Mouse (Mus musculus): ENCODE data around the gene Drd1.
A peak's percentile ranks its signal among the peaks of the same experiment; 100 is the strongest.

Drd1 gene

DNA sequence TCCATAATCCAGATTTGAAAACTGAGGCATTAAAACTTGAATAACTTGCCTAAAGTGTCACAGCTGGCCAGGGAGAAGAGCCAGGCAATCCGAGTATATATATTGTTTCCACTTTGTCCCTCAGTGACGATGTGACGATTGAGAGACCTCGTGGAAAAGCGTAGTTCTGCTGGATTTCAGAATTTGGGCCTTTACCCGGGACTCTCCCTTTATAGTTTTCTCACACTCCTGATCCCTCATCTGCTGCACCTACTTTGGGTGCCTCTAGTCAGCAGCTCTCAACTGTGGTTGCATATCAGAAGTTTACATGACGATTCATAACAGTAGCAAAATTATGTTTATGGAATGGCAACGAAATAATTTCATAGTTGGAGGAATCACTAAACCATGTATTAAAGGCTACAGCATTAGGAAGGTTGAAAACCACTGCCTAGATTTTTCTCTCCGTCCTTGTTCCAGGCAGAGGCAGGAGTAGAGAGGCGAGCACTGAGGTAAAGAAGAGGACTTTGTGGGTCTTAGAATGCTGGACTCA is 17.1 kb upstream of the Drd1 start:
- DNase-seq = peak; percentile 30

DNA sequence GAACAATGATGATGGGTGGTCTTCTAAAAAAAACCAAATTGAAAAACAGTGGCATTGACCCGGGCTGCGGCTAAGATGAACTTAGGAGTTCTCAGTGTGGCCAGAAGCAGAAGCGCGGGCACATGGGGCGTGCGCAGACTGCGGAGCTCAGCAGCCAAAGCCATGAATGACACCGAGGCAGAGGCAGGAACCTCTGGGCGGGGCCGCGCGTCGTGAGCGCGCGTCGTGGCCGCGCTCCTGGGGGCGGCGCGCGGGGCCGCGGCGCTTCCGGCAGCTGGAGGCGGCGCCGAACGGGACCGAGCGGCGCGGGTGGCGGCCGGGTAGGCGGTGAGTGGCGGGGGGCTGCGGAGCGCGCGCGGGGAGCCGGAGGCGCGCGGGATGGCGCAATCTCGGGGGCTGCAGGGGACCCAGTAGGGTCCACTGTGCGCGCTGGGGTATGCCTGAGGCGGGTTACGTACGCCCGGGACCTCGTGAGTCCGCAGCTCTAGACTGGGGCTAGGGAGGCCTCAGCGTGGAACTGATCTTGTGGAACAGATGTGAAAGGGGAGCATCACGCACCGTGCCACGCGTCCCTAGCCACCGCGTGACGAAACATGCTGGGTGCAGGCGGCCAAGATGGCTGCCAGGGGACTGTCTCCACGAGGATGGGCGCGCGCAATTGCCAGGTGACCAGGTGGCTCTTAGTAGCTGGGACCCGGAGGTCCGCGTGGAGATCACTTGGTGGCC is 16.3 kb upstream of the Drd1 start, which contains the start of gene Sfxn1:
TSS of gene Sfxn1 (plus strand) at position 264 of the 726 bp plus-strand sequence.
- DNase-seq = peak; percentile 83

DNA sequence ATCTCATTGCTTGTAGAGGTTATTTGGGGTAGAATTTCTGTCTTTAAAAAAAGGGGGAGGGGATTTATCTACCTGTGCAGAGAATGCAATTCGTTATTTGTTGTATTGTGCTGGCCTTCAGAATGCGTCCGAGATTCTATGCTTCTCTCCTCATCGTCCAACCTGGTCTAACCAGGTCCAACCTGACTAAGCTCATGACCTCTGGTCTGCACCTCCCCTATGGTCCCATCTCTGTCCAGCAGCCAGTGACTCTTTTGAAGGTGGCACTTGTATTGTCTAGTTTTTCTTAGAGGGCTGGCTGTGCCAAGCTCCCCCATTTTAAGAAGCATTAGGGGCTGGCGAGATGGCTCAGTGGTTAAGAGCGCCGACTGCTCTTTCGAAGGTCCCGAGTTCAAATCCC is 15.5 kb upstream of the Drd1 start:
- DNase-seq = no peak

GRCm38 (mm10) chr13:54067617-54068166 is 12.2 kb upstream of the Drd1 start:
- DNase-seq = peak; percentile 89

GRCm38 (mm10) chr13:54066081-54066746 is 10.7 kb upstream of the Drd1 start:
- DNase-seq = peak; percentile 75

DNA sequence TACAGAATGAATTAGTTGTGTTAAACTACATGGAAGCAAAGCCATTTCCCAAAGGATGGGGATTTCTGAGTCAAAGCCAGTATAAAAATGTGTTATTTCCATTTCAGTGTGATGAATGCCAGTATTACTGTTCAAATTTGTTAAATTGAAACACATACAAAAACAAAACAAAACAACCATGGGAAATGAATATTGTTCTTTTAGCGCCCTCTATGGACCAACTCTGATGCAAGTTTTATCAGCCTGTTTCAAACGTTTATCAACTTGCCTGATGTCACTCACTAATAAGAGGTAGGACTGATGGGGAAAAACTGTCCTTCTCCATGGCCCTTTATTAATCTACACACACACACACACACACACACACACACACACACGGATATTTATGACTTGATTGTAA is 7.8 kb upstream of the Drd1 start:
- DNase-seq = peak; percentile 55

- no peak for DNase-seq
These were observed 6.6 kb upstream of the Drd1 start for GRCm38 (mm10) chr13:54062068-54062467.

DNA sequence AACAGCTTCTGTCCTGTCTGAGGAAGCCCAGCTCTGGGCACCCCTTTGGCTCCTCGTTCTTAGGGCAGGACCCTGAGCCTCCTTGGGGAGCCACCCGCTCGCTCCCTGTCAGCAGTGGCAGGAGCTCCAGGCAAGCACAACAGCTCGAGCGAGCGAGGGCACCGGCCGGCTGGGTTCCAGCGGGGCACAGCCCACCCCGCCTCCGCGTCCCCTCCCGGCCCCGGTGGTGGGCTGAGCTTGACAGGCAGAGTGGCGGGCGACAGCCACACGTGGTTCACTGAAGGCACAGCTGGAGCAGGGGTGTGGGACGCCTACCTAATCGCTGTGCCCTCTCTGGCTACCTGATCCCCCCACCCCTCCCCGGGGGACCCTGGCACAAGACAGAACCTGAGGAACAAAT is 543 bp downstream of the Drd1 start:
- no peak for DNase-seq

DNA sequence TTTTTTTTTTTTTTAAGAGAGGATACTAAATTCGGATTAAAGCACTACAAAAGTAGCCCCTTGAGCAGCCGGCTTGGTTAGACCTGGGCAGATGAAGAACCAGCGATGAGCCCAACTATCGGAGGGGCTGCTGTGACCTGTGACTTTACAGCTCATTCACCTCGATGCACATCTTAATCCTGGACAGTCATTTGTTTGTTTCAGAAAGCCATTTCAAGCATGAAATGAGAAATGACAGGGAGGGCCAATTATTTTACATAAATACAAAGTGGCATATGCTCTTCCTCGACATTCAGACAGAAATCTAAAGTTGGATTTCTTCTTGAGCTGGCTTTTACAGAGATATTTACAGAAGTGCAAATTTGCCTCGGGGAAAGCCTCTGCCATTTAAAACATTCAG is 3.9 kb downstream of the Drd1 start:
- no peak for DNase-seq

- DNase-seq = no peak
These were observed 6.7 kb downstream of the Drd1 start for GRCm38 (mm10) chr13:54048679-54049352.

DNA sequence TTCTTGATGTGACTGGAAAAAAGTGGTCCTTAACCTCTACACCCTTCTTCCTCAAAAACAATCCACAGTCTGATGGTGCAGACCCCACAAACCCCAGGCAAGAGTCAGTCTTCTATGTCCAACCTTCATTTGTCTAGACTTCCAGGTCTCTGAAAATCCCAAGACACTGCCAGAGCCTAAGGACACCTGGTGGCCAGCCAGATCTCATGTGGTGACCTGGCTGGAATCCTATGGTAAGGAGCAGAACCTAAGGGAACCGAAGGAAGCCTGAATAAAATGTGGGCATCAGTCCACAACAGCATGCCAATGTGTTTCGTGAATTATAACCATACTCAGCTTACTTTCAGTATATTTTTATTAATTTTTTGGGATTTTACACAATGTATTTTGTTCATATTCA is 15.2 kb downstream of the Drd1 start:
- no peak for DNase-seq

GRCm38 (mm10) chr13:54037936-54038335 is 17.6 kb downstream of the Drd1 start:
- DNase-seq = no peak

GRCm38 (mm10) chr13:54035541-54035940 is 20.0 kb downstream of the Drd1 start:
- peak; percentile 14 for DNase-seq

DNA sequence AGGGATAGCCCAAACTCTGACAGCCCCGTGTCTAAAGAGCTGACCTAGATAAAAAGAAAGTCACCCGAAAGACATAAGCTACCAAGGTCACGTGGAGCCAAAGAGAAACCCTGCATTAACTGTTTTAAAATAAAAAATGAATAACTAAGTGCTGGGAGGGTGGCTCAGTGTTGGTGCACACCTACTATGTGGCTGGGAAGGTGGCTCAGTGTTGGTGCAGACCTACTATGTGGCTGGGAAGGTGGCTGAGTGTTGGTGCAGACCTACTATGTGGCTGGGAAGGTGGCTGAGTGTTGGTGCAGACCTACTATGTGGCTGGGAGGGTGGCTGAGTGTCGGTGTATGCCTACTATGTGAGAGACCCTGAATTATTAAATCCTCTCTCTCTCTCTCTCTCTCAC is 21.9 kb downstream of the Drd1 start:
- no peak for DNase-seq

- DNase-seq = no peak
These were observed 28.4 kb downstream of the Drd1 start for GRCm38 (mm10) chr13:54027079-54027478.

DNA sequence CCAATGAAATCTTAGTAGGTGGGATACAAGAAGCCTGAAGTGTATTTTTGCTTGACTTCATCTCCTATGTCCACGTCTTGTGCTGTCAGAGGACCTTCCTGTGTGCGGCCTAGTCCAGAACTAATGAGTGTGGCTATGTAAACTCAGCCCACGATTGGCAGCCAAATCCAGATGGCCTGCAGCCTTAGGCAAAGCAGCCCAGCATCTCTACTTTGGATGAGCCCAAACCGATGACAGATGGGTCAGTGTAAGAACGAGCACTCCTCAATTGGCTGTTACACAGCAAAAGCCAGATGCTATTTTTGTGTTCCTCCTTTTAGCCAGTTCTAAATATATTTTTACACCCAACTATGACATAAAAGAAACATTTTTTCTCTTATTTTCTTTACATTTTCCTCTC is 32.2 kb downstream of the Drd1 start:
- DNase-seq = no peak

- no peak for DNase-seq
These were observed 46.8 kb downstream of the Drd1 start for GRCm38 (mm10) chr13:54008716-54009115.

All from kidney, adult 9 months (tissue).